Mouse (Mus musculus) urinary bladder, adult 2 months (tissue): ENCODE data around the gene Lrrc32. TPM values are rescaled to one million over a fixed set of nuclear protein-coding genes. Genes with fewer than 3 reads are reported as not detected.
A peak's percentile ranks its signal among the peaks of the same experiment; 100 is the strongest.

ENCODE experiments used
- DNase-seq: peaks from one replicate; pipeline ENCODE4 v3.0.0; 2022; ENCODE audit warnings: low spot score
- polyA plus RNA-seq: library from polyadenylated mRNA; depleted of rRNA; stranded (reverse); fragments of >200 nt; gene quantifications from 2 replicates; pipeline ENCODE4 v1.2.3, GENCODE M21; 2012; rRNA removed

Gene Lrrc32
- 12.6 and 17.6 TPM in 2 replicates for polyA plus RNA-seq

DNA sequence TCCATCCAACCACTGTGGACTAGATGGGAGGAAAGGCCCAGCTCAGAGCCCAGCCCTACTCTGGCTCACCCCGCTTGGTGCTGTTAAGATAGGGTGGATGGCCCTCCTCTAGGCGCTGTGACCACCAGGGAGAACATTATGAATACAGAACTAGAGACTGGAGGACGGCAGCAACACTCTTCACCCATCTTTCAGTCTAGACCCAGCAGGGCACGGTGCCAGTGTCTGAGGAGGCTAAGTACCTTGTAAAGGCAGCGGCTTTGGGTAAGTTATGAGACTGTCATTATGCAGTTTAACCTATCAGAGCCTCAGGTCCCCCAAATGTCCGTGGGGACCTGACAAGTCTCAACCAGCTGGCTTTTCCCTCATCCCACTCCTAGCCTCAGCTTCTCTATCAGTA, at the start of gene Lrrc32:
Gene Lrrc32, plus strand, starts transcription at position 153 of the 400 bp plus-strand sequence.
- no peak for DNase-seq

DNA sequence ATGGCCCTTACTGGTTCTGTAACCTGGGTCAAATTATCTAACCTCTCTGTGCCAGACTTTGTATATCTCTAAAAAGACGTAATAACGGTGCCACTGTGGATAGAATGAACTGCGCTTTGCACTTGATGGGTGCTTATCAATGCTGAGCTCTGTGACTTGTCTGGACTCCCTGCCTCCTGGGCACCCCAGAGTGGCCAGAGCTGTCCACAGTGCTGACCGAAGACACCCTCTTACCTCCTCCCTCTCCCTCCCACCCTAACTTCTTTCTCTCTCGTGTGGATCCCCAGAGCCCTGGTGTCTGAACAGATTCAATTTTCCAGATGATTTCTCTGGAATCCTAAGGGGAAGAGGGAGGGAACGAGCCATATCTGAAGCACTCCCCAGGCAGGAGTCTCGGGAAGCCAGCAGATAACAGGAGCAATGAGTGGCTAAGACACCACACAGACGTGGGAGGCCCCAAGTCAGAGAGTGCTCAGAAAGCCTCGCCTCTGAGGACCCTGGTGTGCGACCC, 49.1 kb upstream of the Lrrc32 start, which contains the start of gene Gucy2d:
Gene Gucy2d, plus strand, starts transcription at position 461 of the 511 bp plus-strand sequence.
- DNase-seq, result no peak

DNA sequence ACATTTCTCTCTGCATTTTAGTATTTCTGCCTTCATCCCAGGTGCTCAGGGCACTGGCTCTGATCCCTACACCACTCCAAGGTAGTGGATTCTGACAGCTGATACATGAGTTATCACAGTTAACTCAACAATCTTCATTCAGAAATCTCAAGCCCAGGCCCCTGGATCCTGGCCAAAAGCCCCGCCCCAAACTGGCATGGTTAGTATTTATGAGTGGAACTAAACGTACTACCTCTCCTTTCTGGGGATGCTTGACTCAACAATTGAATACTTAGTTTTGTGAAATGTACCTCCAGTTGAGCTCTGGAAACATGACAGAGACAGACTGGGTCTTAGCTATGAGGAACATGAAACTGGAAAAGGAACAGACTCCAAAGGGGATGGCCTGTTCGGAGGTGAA, 42.2 kb upstream of the Lrrc32 start:
- DNase-seq, result no peak

DNA sequence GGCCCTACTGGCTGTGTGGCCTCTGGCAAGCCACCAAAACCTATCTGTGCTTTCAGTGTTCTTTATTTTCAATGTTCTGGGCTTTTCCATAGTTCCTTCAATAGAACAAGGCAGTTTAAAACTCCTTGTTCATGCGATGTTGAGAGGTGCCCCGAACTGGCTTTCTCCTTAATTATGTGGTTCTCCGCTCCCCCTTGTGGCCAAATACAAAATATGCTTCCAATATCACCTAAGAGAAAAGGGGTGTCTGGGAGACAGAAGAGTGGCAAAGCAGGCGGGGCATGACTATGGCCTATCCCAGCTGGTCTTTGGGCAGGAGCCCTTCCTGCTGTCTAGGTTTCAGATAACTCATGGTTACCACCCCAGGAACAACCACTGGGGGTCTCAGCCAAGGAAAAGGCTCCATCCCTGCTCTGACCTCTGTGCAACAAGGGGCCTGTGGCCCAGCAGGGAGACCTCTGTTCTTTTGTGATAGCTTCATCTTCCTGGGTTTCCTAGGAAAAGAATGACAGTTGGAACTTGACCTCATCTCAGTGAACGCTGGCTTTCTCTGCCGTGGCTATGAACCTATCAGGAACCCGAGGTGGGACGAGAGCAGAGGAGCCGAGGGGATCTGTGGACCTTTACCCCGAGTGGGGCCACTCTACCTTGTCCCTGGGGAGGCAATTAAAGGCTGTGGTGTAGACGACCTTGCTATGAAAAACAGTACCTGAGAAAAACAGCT, 41.3 kb upstream of the Lrrc32 start:
- DNase-seq, result no peak

DNA sequence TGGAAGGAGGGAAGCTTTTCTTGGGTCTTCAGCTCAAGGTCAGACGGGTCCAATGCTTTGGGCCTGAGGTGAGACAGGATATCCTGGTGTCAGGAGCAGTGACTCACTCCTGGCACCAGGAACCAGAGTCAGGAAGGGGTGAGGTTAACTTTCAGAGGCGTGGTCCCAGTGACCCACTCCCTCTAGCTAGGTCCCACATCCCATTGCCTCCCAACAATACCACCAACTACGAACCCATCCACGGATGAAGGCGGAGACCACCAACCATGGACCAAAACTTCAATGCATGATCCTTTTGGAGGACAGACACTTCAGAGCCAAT, 40.8 kb upstream of the Lrrc32 start:
- DNase-seq, result no peak

DNA sequence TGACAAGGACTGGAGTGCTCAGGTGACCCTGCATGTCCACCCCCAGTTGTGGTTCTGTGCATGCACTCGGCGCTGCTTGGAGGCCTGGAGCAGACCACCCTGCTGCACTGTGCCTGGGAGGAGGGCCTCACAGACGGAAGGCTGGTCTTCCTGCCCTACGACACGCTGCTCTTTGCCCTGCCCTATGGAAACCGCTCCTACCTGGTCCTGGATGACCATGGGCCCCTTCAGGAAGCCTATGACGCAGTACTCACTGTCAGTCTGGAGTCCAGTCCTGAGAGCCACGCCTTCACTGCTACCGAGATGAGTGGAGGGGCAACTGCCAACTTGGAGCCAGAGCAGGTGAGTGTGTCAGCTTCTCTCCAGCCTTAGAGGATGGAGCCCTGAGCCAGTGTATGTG, 39.4 kb upstream of the Lrrc32 start:
- no peak for DNase-seq

DNA sequence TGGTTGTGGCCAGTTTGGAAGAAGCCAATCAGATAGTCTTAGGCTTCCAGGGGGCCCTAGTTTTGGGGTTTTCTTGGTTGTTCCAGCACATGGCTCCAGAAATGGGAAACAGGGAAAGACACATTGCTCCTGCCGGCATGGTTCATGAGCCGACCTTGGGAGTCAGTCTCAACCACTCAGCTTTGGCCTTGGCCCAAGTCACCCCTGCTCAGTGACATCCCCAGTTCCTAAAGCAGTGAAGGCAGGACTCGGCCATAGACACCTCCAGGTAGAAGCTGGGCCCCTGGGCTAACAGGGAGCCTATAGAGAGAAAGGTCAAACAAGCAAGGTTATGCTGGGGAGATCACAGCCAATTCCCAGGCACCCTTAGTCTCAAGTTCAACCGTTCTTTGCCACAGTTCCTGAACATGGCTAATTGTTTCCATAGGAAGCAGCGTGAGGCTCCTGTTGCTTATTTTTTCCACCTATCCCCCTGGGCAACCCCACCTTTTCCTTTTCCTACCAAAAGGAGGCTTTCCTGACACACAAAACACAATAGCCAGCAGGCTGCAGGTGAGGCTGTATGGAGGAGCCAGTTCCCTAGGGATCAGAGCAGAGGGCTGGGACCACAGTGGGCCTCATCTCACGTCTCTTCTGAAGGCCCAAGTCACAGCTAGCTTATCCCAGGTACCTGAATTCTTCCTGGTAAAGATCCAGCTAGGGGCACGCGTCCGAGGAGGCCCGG, 34.5 kb upstream of the Lrrc32 start:
- no peak for DNase-seq

DNA sequence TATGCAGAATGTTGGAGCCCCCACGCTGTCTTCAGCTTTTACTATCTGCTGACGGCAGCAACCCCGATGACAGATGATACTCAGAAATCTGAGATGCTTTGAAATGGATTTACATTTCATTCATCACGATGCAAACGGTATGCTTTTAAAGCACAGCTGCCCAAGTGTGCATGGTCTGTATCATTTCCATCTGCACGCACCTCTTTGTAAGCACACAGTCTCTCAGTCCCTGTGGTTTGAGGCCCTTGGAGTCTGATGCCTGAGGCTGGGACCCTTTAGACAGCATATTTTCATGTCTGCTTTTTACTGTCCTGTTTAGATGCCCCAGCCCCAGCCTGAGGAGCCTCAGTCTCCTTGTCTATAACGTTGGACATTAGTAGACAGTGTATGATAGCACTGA, 28.8 kb upstream of the Lrrc32 start:
- DNase-seq, result no peak

DNA sequence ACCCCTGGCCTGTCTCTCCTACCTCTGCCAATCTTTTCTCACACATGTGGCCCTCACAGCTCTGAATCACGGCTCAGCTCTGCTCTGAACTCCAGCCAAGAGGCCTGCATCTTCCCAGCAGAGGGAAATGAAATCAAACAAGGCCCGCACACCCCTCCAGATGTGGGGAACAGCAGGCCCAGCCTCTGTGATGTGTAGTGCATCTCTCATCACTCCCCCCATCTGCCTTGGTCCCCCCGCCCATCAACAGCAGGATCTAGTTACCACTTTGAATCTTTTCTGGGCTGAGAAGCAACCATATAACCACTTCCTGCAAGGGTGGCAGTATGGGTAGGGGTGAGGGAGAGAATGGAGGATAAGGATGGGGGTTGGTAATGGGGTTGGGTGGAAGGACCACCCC, 20.0 kb upstream of the Lrrc32 start:
- DNase-seq, result no peak

DNA sequence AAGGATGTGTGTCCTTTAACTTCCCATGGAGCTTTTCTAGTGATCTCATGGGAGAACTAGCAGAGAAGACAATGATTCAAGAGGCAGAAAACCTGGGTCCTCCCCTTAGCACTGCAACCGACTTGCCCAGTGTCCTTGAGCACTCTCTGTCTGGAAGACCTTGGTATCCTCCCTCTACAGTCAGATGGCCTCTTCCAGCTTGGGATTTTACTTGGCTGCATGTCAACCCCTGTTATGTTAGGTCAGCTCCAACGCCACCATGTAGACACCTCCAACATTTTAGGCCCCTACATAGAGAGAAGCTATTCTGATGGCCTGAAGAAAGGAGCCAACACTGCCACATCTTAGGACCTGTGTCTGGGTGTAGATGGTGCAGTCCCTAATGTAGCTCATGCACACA, 16.6 kb upstream of the Lrrc32 start:
- DNase-seq, result no peak

DNA sequence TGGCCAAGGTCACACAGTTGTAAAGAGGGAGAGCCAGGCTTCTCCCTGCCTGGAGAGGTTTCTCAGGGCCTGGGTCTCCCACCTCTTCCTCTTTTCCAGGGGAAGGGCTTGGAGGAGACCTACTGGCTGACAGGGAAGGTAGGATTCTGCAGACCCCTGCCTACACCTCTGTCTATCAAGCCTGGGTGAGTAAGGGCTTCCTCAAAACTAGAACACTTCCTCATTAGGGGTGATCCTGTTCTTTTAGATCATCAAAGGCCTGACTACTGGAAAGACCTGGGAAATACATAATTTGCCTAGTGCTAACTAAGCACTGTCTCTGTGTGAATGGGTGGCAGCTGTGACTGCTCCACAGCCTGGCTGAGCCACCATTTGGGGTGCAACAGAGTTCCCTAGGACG, 14.5 kb upstream of the Lrrc32 start:
- DNase-seq, result no peak

DNA sequence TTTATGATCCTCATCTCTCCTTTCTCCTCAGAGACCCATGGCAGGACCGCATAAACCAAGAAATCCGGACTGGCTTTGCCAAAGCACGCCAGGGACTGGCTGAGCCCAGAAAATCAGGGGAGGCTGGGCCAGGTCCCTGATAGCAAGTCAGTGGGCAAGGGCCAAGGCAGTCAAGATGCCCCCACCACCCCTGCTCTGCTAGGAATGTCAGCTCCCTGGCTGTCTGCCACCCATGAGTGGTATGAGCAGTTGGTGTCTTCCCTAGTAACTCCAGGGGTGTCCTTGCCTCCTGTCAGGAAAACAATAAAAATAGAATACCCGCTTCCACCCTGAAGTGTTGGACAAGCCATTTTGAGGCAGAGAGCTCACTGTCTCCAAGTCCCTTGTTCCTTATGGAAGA, 11.9 kb upstream of the Lrrc32 start:
- DNase-seq, result no peak

DNA sequence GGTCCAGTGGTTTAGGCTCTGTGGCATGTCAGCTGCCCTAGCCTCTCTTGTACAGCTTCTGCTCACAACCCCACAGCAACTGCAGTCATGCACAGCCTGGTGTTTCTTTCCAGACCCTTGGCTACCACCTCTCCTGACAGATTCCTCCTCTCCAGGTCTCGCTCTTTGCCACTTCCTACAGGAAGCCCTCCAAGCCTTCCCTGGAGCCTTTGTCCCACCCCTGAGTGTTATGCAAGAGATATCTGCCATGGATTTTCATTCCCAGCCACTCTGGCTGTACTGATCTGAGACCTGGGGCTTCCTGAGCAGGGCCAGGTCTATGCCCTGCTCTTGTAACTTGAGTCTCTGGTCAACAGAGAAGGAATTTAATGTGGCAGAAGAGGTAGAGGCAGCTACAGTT, 8.6 kb upstream of the Lrrc32 start:
- DNase-seq, result no peak

DNA sequence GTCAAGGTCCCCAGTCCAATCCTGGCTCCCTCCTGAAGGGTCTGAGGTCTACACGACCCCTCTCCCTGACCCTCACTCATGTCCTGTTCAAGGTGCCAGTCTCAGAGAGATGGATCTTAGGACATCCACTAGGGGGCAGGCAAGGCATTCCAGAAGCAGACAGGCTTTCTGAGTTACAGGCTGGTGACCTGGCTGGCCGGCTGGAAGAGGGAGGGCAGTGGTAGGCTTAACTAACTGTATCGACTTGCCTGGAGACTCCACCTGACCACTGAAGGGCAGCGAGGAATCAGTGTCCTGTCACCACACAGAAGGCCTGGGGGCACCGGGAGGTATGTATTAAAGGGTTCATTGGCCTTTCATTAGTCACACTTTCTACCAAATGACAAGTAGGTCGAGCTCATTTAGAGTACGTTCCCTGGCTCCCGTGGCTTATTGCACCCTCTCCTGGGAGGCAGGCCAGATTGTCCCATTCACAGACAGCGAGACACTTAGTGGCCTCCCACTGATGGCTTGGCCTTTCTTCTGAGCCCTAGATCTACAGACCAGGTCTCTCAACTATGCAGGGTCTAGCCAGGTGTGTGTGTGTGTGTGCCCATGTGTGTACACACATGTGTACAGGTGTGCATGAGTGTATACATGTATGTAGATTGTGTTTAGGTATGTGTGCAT, 7.9 kb upstream of the Lrrc32 start:
- DNase-seq, result peak; percentile 49

DNA sequence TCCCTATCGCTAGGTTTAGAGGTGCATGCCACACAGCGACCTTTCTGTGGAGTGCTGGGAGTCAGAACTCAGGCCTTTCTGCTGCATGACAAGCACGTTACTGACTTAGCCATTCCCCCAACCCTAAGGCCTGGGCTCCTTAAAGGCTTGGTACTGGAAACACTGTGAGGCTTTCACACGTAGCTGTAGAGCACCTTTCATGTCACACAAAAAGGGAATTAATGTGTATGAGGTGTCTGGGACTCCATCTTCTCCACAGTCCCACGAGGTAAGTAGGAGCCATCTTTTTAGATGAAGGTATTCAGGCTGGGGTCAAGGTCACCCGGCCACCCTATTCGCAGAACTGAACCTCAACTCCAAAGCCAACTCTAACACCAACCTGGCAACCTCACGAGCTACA, 7.2 kb upstream of the Lrrc32 start:
- DNase-seq, result no peak

DNA sequence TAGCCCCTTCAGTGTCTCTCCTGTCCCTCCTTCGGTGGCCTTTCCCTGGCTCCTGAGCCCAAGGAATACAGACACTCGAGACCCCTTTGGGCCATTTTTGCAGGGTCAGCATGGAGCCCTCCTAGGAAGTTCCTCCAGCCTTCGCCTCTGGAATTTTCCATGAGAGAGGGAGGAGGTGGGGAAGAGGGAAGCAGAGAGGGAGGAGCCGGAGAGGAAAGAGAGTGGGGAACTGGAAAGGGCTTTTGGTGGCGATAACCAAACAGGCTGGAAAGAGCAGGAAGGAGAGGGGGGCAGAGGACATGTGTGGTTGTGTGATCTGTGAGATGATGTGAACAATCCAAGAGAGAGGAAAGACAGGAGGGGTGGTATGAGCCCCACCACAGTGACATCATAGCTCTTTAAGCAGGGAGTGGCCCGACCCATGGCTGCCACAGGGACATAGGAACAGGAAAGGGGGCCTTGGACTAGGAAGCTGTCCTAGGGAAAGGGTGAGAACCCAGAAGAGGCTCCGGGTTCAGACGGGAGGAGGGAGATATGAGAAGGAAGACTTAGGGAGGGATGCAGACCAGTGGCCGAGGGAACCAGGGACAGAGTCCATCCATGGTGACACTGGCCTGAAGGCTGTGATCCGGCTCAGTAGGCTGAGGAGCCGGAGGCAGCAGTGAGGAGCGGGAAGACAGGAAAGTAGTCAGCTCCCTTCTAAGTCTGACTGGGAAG, 6.4 kb upstream of the Lrrc32 start:
- no peak for DNase-seq

DNA sequence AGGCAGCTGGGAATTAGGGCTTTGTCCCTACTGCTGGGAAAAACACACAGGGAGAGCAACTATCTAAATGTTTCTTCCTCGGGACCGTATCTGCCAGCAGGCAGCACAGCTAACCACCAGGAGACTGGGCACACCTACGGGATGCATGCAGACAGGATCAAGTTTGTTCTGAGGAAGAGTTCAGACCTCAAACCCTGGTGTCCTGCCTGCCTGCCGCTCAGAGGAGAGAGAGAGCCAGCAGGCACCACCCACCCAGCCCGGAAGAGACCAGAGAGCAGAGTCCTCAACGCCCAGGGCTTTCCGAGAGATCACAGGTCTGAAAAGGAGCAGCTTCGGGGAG, 5.8 kb upstream of the Lrrc32 start:
- no peak for DNase-seq

DNA sequence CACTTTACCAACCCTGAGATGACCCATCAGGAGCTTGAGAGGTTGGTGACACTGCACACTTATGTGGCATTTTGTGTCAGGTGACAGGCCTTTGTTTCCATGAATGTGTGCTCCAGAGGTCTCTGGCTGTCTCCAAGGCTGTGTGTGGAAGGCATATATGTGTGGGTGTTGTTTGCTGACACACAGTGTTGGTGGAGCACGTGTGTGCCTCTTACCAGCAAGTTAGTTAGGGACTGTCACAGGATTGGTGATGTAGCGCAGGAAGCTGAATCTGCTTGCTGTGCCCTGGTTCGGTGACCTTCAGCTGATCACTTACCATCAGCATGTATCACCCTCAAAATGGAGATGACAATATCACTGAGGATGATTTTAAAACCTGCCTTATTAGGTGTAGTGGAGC, 4.2 kb upstream of the Lrrc32 start:
- no peak for DNase-seq

DNA sequence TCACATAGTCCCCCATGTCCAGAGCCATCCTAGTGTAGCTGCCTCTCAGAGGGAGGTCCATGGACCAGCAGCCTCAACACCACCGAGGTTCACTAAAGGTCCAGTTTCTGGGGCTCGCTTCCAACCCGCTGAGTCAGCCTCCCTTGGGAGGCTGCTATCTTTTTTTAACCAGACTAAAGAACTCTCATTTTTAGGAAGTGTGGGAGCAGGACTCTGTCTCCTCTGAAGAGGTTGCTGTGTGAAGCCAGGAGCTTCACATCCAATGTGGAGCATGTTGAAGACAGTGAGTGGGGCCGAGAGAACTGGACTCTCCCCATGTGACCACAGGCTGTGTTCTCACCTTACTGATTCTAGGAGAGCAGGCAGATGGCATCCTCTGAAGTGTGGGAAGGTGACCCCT, 3.6 kb upstream of the Lrrc32 start:
- no peak for DNase-seq

DNA sequence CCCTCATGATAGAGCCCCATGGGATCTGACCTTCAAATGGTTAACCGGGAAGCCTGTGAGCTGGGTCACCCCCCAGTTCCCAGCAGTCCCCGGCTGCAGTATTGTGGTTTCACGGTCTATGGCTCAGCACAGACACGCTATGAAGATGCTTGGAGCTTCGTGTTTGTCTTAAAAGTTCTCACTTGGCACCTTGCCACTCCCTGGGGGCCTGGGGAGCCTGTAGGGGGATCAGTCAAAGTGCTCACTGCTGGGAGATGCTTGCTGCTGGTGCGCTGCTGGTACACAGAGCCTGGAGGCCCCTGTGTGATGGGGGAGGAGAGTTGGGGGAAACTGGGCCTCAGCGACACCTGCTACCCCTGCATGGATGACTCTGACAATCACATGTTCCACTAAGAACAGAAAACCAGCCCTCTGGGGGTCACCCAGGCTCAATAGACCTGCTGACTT, 2.6 kb upstream of the Lrrc32 start:
- no peak for DNase-seq

DNA sequence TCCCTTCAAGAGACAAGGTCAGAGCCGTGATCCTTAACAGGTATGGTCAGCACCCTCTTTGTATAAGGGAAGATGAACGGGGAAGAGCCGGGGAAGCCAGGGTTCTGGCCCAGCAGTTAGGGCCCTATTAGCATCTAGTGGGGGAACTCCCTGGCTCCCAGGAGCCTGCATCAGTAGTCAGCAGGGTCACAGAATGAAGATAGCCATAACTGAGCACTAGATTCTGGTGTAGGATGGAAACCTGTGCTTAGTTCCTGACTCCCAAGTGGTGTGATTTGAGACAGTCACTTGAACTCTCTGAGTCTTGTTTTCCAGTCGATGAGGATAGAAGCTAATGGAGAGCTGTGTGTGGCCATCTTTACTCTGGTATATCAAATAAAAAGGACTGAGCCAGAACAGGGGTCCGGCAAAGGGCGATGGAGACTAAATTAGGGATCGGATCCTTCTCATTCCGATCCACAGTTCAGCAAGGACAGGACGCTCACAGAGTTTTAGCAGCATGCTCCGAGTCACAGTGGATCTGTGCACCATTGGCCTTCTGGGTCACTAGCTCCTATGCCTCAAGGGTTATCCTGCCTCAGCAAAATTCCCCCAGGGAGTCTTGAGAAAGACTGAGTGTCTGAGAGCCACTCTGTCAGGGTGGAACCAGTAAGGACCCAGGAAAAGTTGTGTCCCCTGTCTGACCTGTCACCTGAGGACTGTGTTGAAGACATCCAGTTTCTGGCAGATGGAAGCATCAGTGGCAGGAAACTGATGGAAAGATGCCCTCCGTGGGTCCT, 1.7 kb upstream of the Lrrc32 start:
- no peak for DNase-seq
